Mouse (Mus musculus) thymus, adult 18-20 months (tissue): Measurements from ENCODE around the gene Naaladl2.

ENCODE experiments used
- DNase-seq, 2 experiments: peaks; one replicate each; pipeline ENCODE4 v3.0.0; 2022; ENCODE audit warnings: mixed read lengths in 2 of 2

Gene Naaladl2

DNA sequence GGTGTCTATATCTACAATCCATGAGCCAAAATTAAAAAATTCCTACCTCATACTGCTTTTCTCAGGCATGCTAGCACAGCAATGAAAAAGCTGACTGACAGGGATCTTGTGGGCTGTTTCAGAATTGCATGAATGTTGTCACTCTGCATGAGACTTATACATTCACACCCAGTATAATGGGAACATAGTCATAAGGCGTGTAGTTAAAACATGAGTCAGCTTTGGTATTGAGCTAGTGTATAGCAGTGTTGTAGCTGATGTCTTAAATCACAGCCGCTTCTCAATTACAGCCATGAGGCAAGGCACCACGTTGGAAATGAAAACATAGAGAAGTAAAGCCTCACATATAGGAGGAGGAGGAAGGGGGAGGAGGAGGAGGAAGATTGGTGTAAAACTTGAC lies 473.6 kb downstream of the Naaladl2 start:
- no peak for DNase-seq

DNA sequence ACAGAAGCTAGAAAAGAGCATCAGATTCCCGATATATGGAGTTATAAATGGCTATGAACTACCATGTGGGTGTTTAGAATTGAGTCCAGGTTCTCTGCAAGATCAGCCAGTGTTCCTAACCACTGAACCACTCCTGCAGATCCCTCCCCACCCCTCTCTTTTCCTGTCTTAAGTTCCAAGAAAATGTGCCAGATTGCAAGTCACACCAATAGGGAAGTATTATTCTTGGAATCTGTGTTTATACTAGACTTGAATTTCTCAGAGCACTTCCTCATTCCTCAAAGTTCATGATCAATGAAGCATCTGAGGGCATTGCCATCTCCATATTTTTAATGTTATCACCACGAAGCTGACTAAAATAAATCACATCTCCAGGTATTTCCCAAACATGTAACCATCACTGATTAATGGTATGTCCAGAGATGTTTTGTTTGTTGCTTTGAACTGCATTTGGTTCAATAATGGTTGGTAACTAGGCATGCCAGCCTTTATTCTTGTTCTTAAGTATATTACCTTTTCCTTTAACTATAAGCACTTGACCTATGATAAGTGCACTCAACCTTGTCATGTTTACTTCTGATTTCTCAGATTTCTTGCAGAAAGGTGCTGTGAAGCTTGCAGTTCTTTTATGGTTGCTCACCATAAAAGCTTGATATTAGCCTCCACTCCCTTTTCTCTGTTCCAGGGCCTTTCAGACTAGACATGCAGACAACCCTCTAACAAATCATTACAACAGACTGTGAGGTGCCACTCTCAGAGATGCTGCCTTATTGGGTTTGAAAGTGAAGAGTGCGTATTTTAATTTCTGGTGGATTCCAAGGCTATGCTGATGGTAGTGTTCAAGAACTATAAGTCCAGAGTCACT lies 475.8 kb downstream of the Naaladl2 start:
- DNase-seq: no peak

- DNase-seq: no peak
Observed at GRCm38 (mm10) chr3:24665408-24665807, 478.7 kb downstream of the Naaladl2 start.

DNA sequence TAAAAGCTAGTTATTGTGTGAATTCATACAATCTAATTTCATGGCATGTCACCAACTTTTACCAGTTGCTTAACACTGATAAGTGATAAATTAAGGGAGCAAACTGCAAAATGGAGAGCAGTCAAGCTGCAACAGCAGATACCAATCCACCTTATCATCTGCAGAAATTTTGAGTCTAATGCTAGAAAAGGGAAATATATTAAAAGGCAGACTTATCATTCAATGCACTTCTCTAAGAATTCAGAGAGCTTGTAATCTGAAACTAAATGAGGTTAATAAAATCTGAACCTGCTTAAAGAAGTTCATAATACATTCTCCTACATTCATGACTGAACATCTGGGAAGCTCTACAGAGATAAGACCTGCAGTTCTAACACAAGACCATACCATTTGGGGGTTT lies 480.3 kb downstream of the Naaladl2 start:
- DNase-seq: no peak

DNA sequence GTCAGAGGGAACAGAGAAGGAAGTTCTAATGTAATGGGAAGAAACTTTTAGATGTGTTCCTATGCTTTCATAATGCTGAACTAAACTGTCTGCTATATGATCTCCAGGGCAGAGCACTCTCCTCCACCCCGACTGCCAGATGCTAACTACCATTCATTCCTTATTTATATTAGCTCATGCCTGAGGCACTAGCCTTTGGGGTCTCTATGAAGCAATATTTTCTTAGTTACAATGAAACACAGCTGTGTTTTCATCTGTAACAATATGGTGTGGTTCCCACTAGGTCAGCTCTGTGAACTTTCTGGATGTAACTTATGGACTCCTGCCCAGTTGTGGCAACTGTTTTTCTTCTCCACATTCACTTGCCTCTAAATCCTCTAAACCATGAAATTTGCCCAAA lies 514.0 kb downstream of the Naaladl2 start:
- no peak for DNase-seq

DNA sequence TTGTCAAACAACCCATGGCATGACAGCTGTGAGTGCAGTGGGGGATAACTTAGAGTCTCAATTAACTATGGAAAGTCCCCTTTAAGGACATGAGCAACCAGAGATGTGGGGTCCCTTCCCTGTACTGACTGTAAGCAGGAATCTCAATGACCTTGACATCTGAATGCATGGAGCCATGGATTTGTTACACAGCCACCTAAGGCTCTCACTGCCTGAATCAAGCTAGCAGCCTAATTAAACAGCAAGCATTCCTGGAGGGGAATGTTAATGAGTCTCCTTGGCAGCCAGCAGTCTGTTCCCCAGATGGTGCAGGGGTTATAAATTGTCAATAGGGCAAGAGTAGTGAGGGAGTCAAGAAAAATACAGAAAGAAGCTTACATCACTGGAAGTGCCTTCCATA lies 538.6 kb downstream of the Naaladl2 start:
- no peak for DNase-seq

- DNase-seq: no peak
Observed at GRCm38 (mm10) chr3:24604791-24605320, 539.2 kb downstream of the Naaladl2 start.

GRCm38 (mm10) chr3:24595447-24595846 lies 548.6 kb downstream of the Naaladl2 start:
- DNase-seq: no peak

- no peak for DNase-seq
Observed at GRCm38 (mm10) chr3:24556617-24557016, 587.4 kb downstream of the Naaladl2 start.

DNA sequence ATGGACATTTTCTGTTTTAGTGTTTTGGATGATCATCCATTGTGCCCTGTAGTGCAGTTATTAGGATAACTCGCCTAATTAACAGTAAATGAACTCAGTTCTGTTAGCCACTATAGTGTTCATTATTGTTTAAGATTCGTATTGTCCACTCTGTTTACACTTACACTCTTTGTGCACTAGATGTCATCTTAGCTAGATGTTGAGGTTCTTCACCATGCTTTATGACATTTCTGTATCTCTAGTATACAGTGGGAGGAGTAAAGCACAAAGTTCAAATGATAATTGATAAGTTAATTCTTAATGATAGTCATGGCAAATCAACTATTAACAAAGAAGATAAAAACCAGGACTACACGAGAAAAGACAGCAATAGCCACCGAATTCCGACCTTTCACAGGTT lies 590.4 kb downstream of the Naaladl2 start:
- DNase-seq: no peak

DNA sequence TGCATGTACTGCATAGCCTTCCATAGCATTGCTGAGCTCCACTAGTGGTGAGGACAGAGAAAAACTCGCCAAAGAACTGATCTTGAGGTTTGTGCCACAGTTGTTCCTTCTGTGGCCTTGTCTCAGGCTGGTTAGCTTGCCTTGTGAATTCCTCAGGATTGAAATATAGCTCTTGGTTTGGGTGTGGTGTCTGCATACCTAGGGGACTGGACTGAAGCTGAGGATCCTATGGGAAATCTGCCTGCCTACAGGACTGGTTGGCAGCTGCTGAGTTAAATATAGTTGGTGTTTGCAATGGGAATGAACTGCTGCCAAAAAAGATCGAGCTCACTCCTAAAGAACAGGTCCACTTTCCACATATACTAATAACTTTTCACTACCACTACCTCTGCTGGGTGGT lies 591.4 kb downstream of the Naaladl2 start:
- DNase-seq: no peak

DNA sequence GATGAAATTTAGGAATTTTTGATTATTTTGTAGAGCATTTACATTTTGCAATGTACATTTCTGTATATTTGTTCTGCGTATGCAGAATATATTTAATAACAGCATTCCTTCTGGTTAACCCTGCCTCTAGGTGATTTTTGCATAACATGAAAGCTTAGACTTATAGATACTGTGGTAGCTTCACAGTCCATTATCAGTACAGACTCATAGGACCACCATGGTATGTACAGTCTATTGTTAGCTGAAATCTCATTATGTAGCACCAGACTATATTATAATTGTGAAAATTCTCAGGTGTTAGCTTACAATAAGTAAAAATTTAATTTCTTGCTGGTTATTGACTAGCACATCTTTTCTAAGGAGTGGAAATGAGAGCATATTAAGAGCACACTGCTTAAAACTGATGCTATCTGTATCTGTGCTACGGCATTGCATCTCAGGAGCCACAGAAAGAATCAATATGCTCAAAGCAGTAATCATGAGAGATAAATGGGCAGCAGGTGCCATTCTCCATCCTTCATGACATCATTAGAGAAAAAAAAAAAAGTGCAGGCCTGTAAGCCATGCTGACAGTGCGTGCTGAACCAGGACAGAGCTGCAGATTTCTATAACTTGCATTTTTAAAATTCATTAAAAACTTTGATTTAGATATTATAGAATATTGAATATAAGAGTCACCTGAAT lies 610.1 kb downstream of the Naaladl2 start:
- no peak for DNase-seq

DNA sequence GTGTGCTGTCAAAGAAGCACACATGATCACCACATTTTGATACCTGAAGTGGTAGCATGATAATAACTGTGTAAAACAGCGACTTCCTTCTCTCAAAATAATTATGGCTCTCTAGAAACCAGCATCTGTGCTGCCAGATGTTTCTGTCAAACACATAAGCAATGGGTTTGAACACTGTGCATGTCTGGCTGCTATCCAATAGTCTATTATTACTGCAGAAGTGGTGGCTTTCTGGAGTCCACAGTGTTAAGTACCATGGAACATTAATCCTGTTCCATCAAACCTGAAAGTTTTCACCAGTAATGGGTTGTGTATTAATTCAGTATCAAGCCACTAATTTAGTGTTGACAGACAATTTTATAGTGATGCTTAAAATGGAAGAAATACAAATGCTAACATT lies 629.1 kb downstream of the Naaladl2 start:
- DNase-seq: no peak

GRCm38 (mm10) chr3:24486456-24487112 lies 657.5 kb downstream of the Naaladl2 start:
- no peak for DNase-seq

DNA sequence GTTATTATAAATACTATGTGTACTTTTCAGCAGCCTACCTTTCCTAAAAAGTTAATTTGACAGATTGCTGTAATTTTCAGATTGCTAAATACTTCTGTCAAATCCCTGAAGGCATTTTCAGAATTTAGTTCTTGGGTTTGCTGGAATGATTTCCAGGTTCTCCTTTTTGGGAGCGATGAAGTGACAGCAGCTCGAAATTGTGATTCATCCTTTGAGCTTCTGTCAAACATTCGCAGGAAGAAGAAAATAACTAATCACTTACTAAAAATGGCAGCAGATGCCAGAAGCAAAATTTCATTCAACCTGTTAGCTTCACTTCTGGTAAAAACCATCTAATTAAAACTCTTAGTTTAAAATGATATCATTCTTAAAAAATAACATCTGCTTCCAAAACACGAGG lies 680.1 kb downstream of the Naaladl2 start:
- DNase-seq: no peak

DNA sequence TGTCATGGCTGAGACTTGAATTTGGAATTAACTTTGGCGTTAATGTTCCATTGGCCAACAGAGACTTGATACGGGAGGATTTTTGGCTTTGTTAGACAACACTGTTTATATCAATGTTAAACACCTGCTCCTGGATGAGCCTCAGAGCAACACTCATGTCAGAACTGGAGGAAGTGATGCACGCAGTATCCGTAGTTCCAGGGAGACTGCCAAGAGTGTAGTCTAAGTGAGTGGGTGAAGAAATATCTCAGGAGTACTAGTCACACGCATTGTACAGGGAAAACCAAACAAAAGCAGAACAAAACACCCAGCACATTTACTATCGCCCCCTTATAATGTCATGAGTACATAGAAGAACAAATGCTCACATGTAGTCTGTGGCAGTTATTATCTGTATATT lies 703.4 kb downstream of the Naaladl2 start:
- DNase-seq: no peak

DNA sequence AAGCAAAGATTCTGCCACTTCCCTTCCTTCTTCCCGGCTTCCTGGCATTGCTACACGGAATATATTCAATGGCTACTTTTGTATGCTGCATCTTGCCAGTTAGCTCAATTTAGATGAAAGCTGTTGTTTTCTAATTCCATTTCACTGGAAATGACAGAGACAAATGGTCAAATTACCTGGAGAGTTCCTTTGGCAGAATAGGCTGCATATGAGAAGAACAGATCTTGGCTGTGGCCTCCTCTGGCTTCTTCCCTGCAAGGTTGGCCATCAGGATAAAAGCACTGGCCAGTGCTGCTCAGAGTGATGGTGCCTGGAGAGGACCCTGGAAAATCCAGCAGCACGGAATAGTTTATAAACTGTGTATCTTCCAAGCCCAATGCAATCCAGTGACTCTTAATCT lies 711.3 kb downstream of the Naaladl2 start:
- DNase-seq: no peak

GRCm38 (mm10) chr3:24391737-24392136 lies 752.3 kb downstream of the Naaladl2 start:
- DNase-seq: no peak

- DNase-seq: no peak
Observed at GRCm38 (mm10) chr3:24391311-24391710, 752.8 kb downstream of the Naaladl2 start.

DNA sequence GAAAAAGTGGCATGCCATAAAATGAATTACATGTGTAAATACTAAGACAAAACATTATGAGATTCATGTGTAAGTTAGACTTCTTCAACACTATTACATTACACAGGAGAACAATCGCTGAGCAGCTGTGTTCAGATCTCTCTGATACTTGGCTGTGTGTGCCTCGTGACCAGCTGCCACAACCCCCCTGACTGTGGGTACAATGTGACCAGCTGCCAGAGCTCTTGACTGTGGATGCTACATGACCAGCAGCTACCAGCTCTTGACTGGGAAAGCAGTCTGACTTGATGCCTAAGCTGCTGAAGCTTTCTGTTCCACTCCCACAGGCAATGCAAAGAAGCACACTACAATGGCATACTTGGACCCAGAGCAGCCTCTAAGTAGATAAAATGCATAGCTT lies 789.1 kb downstream of the Naaladl2 start:
- DNase-seq: no peak

- DNase-seq: no peak
Observed at GRCm38 (mm10) chr3:24321489-24322405, 822.3 kb downstream of the Naaladl2 start.

- DNase-seq: no peak
Observed at GRCm38 (mm10) chr3:24314658-24315297, 829.3 kb downstream of the Naaladl2 start.
